Mouse (Mus musculus) brain, adult 2 months (tissue): ENCODE measurements at regions not wholly inside any gene's neighbourhood (a gene's known extent, or its start where the extent isn't known, plus 50 kb on each side); places are given as distances from the start of the nearest gene placed in this dataset.

Experiments used
- DNase-seq: peaks from one replicate; pipeline ENCODE4 v3.0.0; 2011; ENCODE audit warnings: low read depth, low spot score

DNA sequence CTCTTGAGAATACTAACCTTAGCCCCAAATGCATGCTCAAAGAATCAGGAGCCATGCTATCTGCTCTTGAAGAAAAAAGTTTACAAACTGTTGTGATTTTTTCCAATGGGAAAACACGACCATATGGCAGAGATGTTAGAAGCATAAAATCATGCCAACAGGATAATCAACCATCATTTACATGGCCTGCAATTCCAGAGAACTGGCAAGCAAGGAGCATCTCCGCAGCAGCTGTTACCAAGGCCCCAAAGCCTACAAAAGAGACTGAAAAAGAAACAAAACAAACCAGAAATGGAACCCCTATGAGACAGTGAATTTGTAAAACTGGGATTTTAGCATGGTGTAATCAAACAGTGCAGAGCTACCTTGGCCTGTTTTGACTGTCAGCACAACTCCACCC lies 1164.2 kb upstream of the Gm10800 start:
- peak; percentile 74 for DNase-seq

DNA sequence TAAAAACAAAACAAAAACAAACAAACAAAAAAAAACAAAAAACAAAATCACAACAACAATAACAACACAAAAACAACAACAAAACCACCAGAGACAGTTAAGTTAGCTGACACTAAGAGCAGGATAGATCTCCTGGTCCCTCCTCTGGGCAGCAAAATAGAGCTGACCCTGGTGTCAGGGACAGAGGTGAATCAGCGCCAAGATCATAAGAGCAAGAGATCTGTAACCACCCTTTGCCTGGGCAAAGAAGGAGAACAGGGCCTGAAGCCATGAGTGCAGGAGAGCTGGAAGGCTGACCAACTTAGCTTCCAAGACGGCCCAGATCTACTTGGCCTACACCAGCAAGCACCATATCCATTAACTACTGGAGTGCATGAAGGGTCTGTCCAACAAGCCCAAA lies 1154.6 kb upstream of the Gm10800 start:
- no peak for DNase-seq
